Mouse (Mus musculus) heart, embryonic 11.5 days (tissue): ENCODE measurements around the gene Mpp4. TPM values are rescaled to one million over a fixed set of nuclear protein-coding genes. Genes with fewer than 3 reads are reported as not detected.

Experiments
- ATAC-seq: fragments of 200-750 bp; cut with Nextera tagmentation; replicated peaks from 2 replicates; pipeline ENCODE4 v1.8.0; 2017; ENCODE audit warnings: moderate library complexity; ENCODE audit not compliant: insufficient number of reproducible peaks, low FRiP score, low TSS enrichment
- H3K27ac ChIP-seq: fragments of 300-500 bp; sonication (generic); 2 replicates; pipeline ENCODE4 v1.5.1; 2014; ENCODE audit warnings: mild to moderate bottlenecking, low read depth, low read length
- H3K27me3 ChIP-seq: fragments of 300-500 bp; sonication (generic); 2 replicates; pipeline ENCODE4 v1.6.1; 2014; ENCODE audit warnings: mild to moderate bottlenecking, low read length, mixed read lengths; ENCODE audit not compliant: control insufficient read depth, insufficient read depth
- H3K36me3 ChIP-seq: fragments of 300-500 bp; sonication (generic); 2 replicates; pipeline ENCODE4 v1.6.1; 2014; ENCODE audit warnings: mild to moderate bottlenecking, low read length, moderate library complexity, mixed read lengths; ENCODE audit not compliant: control insufficient read depth, insufficient read depth
- H3K4me1 ChIP-seq: fragments of 300-500 bp; sonication (generic); 2 replicates; pipeline ENCODE4 v1.6.1; 2014; ENCODE audit warnings: low read length; ENCODE audit not compliant: control insufficient read depth, insufficient read depth
- H3K4me2 ChIP-seq: fragments of 300-500 bp; sonication (generic); 2 replicates; pipeline ENCODE4 v1.6.1; 2014; ENCODE audit warnings: mild to moderate bottlenecking, moderate library complexity
- H3K4me3 ChIP-seq: fragments of 300-500 bp; sonication (generic); 2 replicates; pipeline ENCODE4 v1.5.1; 2014; ENCODE audit warnings: low read depth, low read length
- H3K9ac ChIP-seq: fragments of 300-500 bp; sonication (generic); 2 replicates; pipeline ENCODE4 v1.6.1; 2014; ENCODE audit warnings: mild to moderate bottlenecking, low read depth, low read length, moderate library complexity
- H3K9me3 ChIP-seq: fragments of 300-500 bp; sonication (generic); replicated peaks from 2 replicates; pipeline ENCODE4 v1.6.1; 2016; ENCODE audit warnings: low read length; ENCODE audit not compliant: control insufficient read depth
- WGBS: fragments of 180-500 bp; shearing (Covaris S2); extraction: QIAGEN DNeasy Blood & Tissue Kit; methylation state at CpG from one replicate; pipeline ENCODE4 v1.1.7; 2014; ENCODE audit not compliant: insufficient replicate concordance; 5-methylcytosine and 5-hydroxymethylcytosine counted together
- polyA plus RNA-seq: library from polyadenylated mRNA; unstranded; fragments of >200 nt; fragmentation: Nextera tagmentation; extraction: Ambion mirVana; gene quantifications from 2 replicates; pipeline ENCODE4 v1.2.1, GENCODE M21; 2014

Mpp4 gene
- polyA plus RNA-seq, 1 experiment from 2014 or later: 0.53 TPM

- Histone ChIP-seq H3K9ac (no peak overlapping the region), H3K4me3 (no peak overlapping the region), H3K36me3 (peaks cover 5% of the 10 kb centered on the region; the same call in 1 of the 2 replicates), H3K4me2 (no peak overlapping the region), H3K27ac (no peak overlapping the region), H3K27me3 (no peaks in the 10 kb centered on the region), H3K9me3 (no peaks in the 10 kb centered on the region), H3K4me1 (no peaks in the 10 kb centered on the region)
- WGBS: 56% methylated on average over 5 of the region's 5 CpGs
- no peak for ATAC-seq
Observed at GRCm38 (mm10) chr1:59163918-59164317, 729 bp upstream of the Mpp4 start.

DNA sequence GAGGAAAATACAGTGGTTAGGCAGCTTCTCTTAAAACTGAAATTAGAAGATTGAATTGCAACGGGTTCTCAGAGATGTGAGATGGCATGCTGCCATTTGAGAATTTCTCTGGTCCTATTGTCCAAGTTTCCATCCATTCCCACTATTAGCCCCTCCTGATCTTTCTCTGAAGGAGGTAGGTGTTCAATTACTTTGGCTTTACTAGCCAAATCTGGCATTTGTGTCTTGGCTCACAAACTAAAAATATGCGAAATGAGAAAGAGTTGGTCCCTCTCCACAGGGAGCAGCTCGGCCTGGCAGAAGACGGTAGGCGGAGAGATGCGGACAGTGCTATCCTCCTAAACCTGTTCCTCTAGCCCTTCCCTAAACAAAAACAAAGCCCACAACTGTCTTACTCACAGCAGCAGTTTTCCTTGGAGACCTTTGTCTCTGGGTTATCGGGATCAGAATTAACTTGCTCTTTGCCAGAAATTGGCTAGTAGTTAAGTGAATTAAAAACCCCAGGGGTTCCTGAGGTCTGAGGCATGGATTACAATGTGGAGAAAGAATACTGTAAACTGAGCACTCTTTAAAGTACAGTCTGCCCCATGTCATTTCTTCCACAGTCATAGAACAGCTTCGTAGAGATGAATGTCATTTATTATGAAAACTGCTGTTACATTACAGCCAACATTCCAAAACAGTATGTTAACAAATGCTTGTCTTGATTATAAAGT lies 722 bp downstream of the Mpp4 start:
- no peaks in the 10 kb centered on the region for H3K27me3 ChIP-seq
- ATAC-seq: no peak
- H3K36me3 ChIP-seq: peaks cover 5% of the 10 kb centered on the region; the same call in 1 of the 2 replicates
- no peak overlapping the region for H3K4me3 ChIP-seq
- H3K9me3 ChIP-seq: no peaks in the 10 kb centered on the region
- WGBS: 72% methylated on average over 8 of the region's 8 CpGs
- H3K9ac ChIP-seq: no peak overlapping the region
- H3K4me2 ChIP-seq: no peak overlapping the region
- no peak overlapping the region for H3K27ac ChIP-seq
- H3K4me1 ChIP-seq: no peaks in the 10 kb centered on the region

DNA sequence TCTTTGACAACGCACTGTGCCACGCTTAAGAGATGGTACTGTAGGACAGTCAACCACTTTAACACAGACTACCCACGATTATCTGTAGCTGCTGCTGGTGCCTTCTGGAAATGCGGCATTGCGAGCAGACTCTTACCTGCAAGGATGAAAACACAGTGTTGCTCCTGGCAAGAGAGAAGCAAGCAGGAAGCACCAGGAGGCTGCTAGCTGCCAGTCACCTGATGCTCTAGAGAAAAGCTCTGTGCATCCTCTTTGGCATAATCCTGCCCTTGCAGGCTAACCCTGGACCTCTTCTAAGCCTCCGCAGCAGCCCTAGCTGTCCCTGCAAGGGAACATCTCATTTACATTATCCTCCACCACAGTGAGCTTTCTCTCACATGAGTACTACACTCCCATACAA lies 1.8 kb downstream of the Mpp4 start:
- Histone ChIP-seq H3K27me3 (no peaks in the 10 kb centered on the region), H3K27ac (no peak overlapping the region), H3K4me3 (no peak overlapping the region), H3K4me2 (no peak overlapping the region), H3K9ac (no peak overlapping the region), H3K36me3 (no peaks in the 10 kb centered on the region), H3K9me3 (no peaks in the 10 kb centered on the region), H3K4me1 (no peaks in the 10 kb centered on the region)
- ATAC-seq: no peak
- 80% methylated on average over 6 of the region's 6 CpGs for WGBS

DNA sequence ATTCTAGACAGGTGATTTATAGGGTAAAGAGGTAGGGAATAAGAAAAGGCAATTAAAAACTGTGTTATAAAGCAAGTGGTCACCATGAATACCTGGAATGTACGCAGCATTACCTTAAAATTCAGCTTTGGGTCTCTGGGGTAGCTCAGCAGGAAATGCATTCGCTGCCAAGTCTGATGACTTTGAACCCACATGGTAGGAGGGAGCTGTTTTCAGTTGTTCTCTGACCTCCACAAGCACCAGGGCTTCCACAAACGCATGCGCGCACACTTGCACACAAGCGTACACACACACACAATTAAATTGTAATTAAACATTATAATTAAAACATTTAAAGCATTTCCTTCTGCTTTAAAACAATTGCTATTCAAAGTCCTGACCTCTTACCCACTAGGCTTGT lies 2.3 kb downstream of the Mpp4 start:
- no peak overlapping the region for H3K9ac ChIP-seq
- H3K4me2 ChIP-seq: no peak overlapping the region
- no peak overlapping the region for H3K4me3 ChIP-seq
- no peak for ATAC-seq
- H3K4me1 ChIP-seq: no peaks in the 10 kb centered on the region
- no peaks in the 10 kb centered on the region for H3K36me3 ChIP-seq
- H3K27me3 ChIP-seq: no peaks in the 10 kb centered on the region
- H3K9me3 ChIP-seq: no peaks in the 10 kb centered on the region
- 86% methylated on average over 6 of the region's 6 CpGs for WGBS
- H3K27ac ChIP-seq: no peak overlapping the region

DNA sequence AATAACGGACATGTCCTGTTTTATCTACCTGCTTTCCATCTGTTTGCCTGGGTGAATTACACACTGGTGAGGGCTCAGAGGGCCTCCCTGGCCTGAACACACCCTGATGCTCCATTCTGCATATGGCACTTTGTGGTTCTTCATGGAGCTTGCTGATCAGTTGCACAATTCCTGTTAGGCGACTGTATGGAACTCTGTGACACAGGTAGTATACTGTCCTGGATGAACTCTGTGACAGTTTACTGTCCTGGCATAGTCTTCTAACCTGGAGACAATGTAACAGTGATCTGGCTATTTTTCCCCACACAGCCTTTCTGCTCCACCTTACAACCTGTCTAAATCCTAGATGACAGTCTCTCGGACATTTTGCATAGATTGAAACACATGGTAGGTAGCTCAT lies 4.1 kb downstream of the Mpp4 start:
- no peaks in the 10 kb centered on the region for H3K4me1 ChIP-seq
- H3K27ac ChIP-seq: no peak overlapping the region
- H3K9ac ChIP-seq: no peak overlapping the region
- no peaks in the 10 kb centered on the region for H3K27me3 ChIP-seq
- ATAC-seq: no peak
- H3K4me2 ChIP-seq: no peak overlapping the region
- H3K4me3 ChIP-seq: no peak overlapping the region
- no peaks in the 10 kb centered on the region for H3K36me3 ChIP-seq
- H3K9me3 ChIP-seq: no peaks in the 10 kb centered on the region
- WGBS: 80% methylated on average over 3 of the region's 3 CpGs

DNA sequence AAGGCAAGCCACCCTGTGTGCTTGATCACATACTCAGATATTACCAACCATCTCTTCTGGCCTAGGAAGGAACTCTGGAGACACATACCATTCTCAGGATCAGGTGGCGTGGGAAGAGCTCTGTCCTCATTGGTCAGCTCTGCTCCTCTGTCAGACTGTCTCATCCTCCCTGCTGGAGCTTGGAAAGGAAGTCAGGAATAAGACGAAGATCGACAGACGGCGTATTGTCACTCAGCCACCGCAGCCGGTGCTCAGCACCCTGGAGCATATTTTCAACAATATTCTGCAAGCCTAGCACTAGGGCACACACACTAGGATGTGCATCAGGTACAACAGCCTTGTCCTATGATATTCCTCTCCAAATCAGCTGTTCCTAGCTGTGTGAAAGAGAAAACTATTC lies 4.7 kb downstream of the Mpp4 start:
- H3K27me3 ChIP-seq: no peaks in the 10 kb centered on the region
- no peak overlapping the region for H3K27ac ChIP-seq
- H3K4me1 ChIP-seq: no peaks in the 10 kb centered on the region
- no peaks in the 10 kb centered on the region for H3K36me3 ChIP-seq
- 87% methylated on average over 7 of the region's 7 CpGs for WGBS
- no peak overlapping the region for H3K9ac ChIP-seq
- no peaks in the 10 kb centered on the region for H3K9me3 ChIP-seq
- no peak overlapping the region for H3K4me3 ChIP-seq
- H3K4me2 ChIP-seq: no peak overlapping the region
- no peak for ATAC-seq

- H3K36me3 ChIP-seq: no peaks in the 10 kb centered on the region
- H3K9ac ChIP-seq: no peak overlapping the region
- no peaks in the 10 kb centered on the region for H3K27me3 ChIP-seq
- 83% methylated on average over 4 of the region's 4 CpGs for WGBS
- H3K9me3 ChIP-seq: no peaks in the 10 kb centered on the region
- no peak overlapping the region for H3K27ac ChIP-seq
- no peak for ATAC-seq
- no peaks in the 10 kb centered on the region for H3K4me1 ChIP-seq
- no peak overlapping the region for H3K4me3 ChIP-seq
- no peak overlapping the region for H3K4me2 ChIP-seq
Observed at GRCm38 (mm10) chr1:59157846-59158245, 5.3 kb downstream of the Mpp4 start.

DNA sequence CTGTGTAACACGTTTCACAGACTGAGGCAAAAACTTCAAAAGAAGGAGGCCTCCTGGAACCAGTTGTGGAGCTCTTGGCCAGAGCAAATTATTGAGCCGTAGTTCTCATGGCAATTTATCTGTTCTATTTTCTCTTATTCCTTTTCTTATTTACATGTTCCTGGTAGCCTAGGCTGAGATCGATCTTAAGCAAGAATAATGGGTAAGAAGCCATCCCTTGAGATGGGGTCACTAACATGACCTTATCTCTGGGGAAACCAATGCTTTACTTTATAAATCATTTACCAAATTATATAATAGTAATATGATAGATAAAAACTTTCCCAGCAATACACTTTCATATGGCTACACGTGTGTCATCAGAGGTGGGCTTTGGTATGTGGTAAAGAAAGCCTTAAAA lies 10.8 kb downstream of the Mpp4 start:
- Histone ChIP-seq H3K4me3 (no peak overlapping the region), H3K4me1 (no peaks in the 10 kb centered on the region), H3K9ac (no peak overlapping the region), H3K27ac (no peak overlapping the region), H3K9me3 (no peaks in the 10 kb centered on the region), H3K4me2 (no peak overlapping the region), H3K36me3 (no peaks in the 10 kb centered on the region), H3K27me3 (no peaks in the 10 kb centered on the region)
- 72% methylated on average over 4 of the region's 4 CpGs for WGBS
- no peak for ATAC-seq

GRCm38 (mm10) chr1:59150542-59150941 lies 12.6 kb downstream of the Mpp4 start:
- Histone ChIP-seq H3K27me3 (no peaks in the 10 kb centered on the region), H3K4me2 (no peak overlapping the region), H3K9ac (no peak overlapping the region), H3K9me3 (no peaks in the 10 kb centered on the region), H3K27ac (no peak overlapping the region), H3K4me3 (no peak overlapping the region), H3K4me1 (no peaks in the 10 kb centered on the region), H3K36me3 (no peaks in the 10 kb centered on the region)
- ATAC-seq: no peak
- 76% methylated on average over 5 of the region's 5 CpGs for WGBS
